Mouse (Mus musculus) heart, postnatal 10 days (tissue): ENCODE measurements around the gene Gm44502. TPM values are rescaled to one million over a fixed set of nuclear protein-coding genes. Genes with fewer than 3 reads are reported as not detected.
A peak's percentile ranks its signal among the peaks of the same experiment; 100 is the strongest.

Experiments
- DNase-seq, 2 experiments: peaks; one replicate each; pipeline ENCODE4 v3.0.0; 2021
- intact Hi-C: fragments of 180-260 bp; cut with DNase I; formaldehyde crosslinking; loops from one replicate; pipeline ENCODE4 v1.15.1; 2025
- total RNA-seq, 2 experiments: library from RNA; stranded (reverse); gene quantifications; 2 replicates each; pipeline ENCODE4 v1.2.3; 2021

Gm44502 gene
- 10 to 100 TPM; 14.6 to 15.4 TPM for total RNA-seq

DNA sequence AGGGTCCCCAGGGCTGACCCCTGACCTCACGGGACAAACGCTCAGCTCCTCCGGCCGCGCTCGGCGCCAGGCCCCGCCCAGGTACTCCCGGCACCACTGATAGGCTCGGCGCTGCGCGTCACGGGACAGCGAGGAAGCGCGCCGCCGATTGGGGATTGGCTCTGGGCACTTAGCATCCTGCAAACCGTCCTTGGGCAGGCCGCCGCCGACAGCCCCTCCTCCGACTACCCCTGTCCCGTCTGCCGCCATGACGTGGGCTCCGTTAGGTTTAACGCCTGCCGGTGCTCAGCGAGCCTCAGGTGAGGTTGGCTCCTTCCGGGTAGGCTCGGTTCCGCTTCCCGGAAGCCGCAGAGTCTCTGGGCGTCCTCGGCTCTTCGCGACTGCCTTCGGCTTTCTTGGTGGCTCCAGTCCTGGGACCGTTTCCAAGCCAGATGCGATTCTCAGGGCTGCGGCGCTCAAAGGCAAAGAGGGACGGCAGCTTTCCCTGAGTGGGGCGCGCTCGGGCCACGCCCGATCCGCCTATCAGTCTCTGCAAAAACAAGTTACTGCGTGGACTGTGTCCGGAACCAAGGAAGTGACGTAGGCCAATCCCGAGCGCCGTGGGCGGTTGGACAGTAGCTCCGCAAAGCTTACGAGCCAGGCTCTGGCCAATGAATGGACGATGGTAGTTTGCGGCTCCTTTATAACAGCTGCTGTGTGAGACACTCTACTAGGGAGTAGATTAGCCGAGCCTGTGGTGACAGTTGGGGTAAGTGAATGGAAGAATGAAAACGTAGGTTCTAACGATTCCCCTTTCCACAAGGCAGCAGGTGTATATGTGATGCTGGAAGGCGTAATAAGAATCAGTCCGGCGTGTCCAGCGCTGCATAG, at the start of gene Gm44502, which contains the start of the genes C730034F03Rik and Chkb:
TSS of gene Gm44502 (minus strand) at position 345 of the 870 bp plus-strand sequence.
TSS of gene C730034F03Rik (plus strand) at position 238 of the 870 bp plus-strand sequence.
TSS of gene Chkb (minus strand) at position 557 of the 870 bp plus-strand sequence.
- peak; percentile 95 for DNase-seq
- intact Hi-C loops = loop anchor here (2.0 to 5.0 kb wide), 2 partner anchors 38 to 51 kb away; partner anchors contain the start of gene Odf3b

DNA sequence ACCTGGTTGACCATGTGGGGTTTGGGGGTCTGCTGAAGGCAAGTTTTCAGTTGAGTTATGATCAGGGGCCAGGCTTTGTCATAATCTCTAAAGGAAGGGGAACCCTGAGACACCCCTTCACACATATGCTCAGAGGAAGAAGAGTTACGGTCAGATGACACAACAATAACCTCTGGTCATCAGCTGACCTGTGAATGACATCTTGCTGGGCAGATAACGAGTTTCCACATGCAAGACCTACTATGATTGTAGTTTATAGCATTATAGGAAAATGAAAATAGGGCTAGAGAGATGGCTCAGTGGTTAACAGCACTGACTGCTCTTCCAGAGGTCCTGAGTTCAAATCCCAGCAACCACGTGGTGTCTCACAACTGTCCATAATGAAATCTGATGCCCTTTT, 49.1 kb upstream of the Gm44502 start:
- intact Hi-C loops = no loop called here
- no peak for DNase-seq

DNA sequence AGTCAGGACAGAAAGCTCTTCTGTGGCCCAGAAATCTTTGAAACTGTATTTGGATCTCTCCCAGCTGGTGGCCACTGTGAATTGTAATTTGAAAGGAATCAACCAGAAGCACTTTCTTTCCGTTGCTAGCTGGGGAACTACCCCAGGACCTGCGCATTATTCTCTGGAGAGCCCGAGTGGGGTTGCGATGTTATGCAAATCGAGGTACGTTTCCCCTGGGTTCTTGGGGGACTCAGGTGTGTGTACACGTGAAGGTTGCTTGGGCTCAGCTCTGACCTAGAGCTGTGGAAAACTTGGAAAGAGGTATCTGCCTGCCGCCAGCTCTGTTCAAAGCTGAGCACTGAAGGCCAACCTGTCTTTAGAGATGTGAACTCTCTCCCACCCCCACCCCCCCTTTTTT, 48.3 kb upstream of the Gm44502 start:
- intact Hi-C loops = loop anchor here (1.0 kb wide), 1 partner anchor 20 kb away; no protein-coding TSS in a partner anchor
- DNase-seq = no peak

DNA sequence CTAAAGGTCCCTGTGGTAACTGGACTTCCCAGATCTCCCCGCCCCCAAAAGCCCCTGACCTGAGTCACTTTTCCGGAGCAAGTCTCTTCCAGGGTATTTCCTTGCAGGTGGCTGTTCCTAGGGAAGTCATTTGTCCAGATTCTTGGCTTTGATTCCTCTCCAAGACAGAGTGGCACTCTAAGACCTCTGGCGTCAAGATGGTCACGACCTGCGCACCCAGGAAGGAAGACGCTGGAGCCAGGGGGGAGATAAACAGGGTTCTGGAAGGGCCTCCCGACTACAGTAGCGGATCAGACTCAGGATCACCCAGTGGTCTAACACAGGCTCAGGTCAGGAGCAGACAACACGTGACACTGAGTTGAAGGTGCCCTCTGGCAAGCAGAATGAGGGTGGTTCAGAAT, 47.6 kb upstream of the Gm44502 start, which contains the start of gene Arsa:
TSS of gene Arsa (minus strand) at position 335 of the 401 bp plus-strand sequence.
- intact Hi-C loops = loop anchor here (1.0 kb wide), 1 partner anchor 21 kb away; no protein-coding TSS in a partner anchor
- peak in 1 of 2 experiments; percentile 41 for DNase-seq

DNA sequence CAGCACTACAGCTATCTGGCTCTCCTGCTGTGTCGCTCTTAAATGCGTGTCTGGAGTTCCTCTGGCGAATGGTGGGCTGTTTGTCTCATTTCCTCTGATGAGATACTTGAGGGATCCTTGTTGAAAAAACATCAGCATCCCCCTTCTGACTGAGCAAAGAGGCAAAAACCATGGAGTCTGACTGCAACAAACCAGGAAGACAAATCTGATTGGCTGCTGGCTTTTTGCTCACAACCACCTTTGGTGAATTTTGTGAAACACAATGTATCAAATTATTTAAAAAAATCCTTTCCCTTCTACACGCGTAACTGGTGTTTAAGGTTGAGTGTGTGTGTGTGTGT, 46.9 kb upstream of the Gm44502 start:
- intact Hi-C loops = no loop called here
- DNase-seq = no peak

DNA sequence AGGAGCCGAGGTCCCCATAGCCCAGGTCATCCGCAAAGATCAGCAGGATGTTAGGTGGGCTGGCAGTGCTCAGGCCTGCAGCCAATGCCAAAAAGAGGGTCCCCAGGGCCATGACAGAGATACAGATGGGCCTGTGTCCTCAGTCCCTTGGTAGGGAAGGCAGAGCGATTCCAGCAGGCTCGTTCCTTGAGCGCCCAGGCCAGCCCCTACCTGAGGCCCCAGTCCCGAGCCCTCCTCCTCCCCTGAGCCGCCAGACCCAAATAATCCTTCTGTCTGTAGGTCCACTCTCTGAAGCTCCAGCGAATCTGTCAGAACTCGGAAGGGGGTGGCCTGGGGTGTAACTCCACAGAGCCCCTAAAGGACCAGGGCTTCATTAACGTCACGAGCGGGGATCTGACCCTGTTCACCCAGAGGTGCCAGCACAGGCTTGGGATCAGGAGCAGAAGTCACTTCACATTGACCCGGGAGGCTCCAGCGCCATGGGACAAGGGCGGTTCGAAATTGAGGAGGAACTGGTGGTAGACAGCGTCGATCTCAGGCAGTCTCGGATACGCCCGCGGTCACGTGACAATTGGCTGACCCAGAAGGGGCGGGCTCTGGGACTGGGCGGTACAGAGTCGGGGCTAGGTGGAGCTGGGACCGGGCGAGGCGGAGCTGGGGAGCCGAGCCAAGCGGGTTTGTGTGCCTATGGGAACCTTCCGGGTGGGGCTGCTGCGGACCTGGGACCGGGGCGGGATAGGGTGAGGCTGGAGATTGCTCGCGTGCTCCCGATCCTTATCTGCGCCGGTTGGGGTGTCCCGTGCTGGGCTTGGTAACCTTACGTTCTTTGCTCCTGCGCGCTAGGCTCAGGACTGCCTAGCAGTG, 46.3 kb upstream of the Gm44502 start:
- DNase-seq = peak; percentile 95 to 96
- intact Hi-C loops = no loop called here

DNA sequence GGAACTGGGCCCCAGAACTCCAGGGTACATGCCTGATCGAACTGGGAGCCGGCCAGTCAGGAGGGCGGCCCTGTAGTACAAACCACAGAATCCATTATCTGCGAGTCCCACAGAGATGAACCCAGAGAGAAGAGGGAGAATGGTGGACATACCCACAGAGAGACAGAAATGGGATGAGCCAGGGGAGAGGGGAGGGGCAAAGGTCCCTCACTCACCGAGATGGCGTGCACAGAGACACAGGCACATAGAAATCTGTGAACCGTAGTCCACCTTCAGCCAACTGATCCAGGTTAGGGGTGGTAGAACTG, 45.8 kb upstream of the Gm44502 start:
- peak in 1 of 2 experiments; percentile 11 for DNase-seq
- intact Hi-C loops = no loop called here

DNA sequence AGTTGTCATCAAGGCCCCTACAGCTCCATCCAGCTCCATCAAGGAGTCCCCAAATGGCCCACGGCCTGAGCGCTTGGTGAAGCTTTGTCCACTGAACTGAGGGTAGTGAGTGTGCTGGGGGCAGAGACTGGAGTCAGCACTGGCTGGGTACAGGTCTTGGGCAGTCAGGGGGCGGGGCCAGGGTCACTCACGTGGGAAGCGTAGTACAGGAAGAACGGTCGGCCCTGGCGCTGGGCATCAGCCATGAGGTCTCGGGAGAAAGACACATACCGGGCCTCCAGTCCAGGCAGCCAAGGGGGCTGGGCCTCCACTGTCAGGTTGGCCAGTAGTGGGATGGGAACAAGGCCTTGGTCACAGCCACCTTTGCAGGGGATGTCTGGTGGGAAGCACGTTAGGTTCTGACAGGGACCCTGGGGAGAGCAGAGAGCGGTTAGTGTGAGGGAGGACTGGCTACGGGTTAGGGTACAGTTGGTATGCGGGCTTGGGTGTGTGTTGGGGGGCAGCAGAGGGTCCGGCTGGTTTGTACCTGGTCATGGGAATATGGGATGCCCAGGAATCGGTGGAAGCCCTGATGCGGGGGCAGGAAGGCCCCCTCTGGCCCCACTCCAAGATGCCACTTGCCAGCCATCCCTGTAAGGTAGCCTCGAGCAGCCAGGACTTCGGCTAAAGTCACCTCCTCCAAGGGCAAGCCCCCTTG, 45.2 kb upstream of the Gm44502 start:
- intact Hi-C loops = no loop called here
- peak in 1 of 2 experiments; percentile 9 for DNase-seq

DNA sequence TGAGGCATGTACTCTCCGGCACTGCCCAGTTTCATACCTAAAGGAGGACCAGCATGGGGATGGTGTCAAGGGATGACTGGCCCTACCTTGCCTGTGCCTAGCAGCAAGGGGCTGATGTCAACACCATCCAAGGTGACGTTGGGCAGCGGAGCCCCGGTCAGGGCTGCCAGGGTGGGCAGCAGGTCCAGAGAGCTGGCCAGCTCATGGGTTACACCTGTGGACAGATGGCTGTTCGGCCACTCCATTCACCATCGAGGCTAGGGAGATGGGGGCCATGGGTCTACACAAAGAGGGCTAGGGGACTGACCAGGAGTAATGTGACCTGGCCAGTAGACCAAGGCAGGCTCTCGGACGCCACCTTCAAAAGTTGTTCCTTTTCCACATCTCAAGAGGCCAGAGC, 44.4 kb upstream of the Gm44502 start:
- intact Hi-C loops = no loop called here
- no peak for DNase-seq

DNA sequence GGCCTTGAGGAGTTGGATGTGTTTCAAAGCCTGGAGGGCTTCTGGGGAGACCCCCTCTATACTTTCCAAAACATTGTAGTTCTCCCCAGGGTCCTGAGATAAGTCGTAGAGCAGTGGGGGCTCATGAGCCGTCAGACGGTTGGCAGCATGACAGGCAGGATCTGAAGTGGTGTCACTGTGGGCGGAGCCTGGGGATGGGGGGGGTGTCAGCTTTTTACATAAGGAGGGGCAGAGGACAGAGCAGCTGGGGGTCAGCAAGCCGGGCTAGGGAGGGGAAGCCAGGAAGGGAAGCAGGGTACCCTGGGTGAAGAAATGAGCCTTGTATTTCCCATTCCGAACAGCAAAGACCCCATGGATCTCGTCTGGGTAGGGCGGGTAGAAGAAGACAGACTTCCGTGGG, 43.9 kb upstream of the Gm44502 start:
- no peak for DNase-seq
- intact Hi-C loops = no loop called here

DNA sequence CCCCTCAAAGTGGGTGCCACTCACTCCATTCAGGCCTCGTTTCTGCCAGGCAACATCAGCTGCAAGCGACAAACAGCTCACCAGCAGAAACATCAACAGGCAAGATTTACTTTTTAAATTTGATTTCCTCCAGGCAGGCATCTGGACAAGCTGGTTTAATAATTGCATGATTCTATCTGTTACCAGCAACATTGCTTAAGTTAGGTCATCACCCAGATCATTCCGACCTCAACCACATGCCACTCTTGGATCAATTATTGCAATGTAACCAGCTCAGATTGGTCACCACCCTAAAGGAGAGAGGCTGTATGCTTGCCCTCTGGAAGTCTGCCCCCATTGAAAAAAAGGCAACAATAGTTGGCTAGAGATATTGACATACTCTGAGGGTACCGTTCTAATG, 42.0 kb upstream of the Gm44502 start:
- intact Hi-C loops = no loop called here
- no peak for DNase-seq

DNA sequence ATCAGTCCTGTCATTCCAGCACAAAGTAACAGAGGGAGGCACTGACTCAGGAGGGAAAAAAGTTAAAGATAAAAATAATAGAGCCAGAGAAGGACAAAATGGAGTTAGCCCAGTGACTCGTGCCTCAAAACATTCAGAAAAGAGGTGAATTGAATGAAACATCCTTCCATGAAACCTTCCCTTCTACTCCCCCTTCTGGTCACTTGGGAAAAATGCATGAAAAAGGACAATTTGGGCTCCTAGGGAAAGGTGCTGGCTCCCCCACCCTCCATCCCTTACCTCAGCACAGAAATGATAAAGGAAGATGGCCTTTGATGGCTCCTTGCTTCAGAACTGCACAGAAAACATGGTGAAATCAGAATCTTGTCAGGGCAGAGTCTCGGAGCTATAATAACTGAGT, 39.1 kb upstream of the Gm44502 start:
- intact Hi-C loops = loop anchor here (5.0 kb wide), 2 partner anchors 36 to 96 kb away; partner anchors contain the start of gene Sco2
- DNase-seq = peak in 1 of 2 experiments; percentile 27

DNA sequence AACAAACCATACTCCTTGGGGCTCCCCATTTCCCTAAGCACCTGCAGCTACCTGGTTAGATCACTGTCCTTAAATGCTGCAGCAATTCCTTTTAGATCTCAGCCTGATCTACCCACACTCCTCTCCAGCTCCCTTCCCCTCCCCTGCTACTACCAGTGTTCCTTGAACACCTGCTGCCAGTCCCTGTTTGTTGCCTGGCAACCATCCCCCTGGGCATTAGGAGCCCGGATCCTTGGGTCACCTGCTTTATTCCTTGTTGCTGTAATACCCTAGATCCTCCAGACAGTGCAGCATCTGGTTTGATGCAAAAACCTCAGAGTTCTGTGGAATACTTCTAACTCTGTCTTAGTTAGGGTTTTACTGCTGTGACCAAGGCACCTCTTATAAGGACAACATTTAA, 35.6 kb upstream of the Gm44502 start:
- intact Hi-C loops = loop anchor here (5.0 kb wide), 2 partner anchors 33 to 93 kb away; partner anchors contain the start of gene Sco2

DNA sequence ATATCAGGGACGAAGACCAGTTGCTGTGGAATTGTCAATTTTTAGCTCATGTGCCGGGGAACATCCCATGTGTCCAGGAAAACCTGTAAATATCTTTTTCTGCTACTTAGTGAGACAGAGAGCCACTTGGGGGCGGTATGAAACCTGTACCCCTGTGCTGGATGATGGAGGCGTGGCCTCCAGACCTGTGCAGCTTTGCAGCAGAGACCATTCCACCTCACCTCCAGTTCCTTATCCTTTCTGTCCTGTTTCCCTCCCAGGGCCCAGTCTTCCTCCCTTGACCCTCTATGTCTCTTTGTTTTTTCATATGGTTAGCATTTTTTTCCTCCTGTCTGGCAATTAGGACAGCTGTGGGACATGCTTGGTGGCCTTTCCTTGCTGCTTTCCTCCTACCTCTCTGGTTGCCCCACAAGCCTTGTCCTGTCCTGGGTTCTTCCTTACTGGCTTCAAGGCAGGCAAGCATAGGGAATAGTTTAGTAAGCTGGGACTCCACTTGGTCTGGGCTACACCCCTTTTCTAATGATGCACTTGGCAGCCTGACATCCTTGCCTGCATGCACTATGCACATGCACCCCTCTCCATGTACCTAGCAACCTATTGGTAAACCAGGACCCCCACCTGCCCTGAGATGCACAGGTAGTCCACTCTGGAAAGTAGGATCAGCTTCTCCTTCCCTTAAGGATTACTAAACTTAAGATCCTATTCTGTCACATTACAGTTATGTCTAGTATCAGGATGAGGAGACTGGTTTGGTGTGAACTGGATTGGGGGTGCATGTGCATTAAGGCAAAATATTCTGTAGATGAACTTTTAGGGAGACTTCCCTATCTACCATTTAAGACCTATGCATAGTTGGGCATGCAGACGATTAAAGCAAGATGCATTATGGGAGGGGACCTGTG, 34.1 kb upstream of the Gm44502 start:
- no peak for DNase-seq
- intact Hi-C loops = loop anchor here (1.0 kb wide), 1 partner anchor 67 kb away; no protein-coding TSS in a partner anchor

More for the DNA sequence above, 35.6 kb upstream of the Gm44502 start:
- no peak for DNase-seq

DNA sequence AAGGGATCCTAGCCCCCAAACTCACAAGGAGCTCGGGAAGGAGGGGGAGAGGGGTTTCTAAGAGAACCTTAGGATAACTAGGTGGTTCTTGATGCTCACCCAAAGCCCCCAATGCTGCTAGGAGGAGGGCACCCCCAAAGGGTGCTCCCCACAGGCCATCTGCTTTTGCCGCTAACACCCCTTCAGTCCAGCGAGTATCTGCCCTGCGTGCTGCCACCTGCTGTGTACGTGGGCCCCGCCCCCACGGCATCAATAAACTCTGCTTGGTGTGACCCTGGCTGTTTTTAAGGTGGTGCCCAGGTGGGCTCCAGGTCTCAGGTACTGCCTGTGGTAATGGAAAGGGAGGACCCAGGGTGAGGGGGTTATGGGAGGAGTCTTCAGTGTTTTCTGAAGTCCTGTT, 32.7 kb upstream of the Gm44502 start:
- no peak for DNase-seq
- intact Hi-C loops = no loop called here

DNA sequence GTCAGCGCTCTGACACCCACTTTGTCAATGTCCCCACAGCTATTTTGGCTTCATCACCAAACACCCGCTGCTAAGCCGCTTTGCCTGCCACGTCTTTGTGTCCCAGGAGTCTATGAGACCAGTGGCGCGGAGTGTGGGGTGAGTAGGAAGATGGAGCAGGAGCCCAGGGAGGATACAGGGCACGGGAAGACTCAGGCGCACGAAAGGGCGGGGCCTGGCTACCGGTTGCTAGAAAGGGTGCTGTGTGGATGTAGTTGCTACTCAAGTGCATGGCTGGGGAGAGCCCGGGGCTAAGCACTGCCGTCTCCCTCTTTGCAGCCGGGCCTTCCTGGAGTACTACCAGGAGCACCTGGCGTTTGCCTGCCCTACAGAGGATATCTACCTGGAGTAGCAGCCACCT, 31.8 kb upstream of the Gm44502 start:
- intact Hi-C loops = no loop called here

DNA sequence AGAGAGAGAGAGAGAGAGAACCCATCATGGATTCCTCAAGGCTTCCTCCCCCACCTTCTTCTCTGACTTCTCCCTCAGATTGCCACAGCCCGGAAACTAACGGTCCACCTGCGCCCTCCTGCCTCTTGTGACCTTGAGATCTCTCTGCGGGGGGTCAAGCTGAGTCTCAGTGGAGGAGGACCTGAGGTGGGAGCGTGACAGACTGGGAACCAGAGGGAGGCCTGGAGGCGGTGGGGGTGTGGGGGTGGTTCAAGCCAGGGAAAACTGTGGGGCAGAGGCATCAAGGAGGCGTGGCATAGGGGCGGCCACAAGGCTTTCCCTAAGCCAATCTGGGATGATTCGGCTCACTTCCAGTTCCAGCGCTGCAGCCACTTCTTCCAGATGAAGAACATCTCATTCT, 30.8 kb upstream of the Gm44502 start:
- intact Hi-C loops = no loop called here
- no peak for DNase-seq

More for the DNA sequence above, 31.8 kb upstream of the Gm44502 start:
- no peak for DNase-seq

DNA sequence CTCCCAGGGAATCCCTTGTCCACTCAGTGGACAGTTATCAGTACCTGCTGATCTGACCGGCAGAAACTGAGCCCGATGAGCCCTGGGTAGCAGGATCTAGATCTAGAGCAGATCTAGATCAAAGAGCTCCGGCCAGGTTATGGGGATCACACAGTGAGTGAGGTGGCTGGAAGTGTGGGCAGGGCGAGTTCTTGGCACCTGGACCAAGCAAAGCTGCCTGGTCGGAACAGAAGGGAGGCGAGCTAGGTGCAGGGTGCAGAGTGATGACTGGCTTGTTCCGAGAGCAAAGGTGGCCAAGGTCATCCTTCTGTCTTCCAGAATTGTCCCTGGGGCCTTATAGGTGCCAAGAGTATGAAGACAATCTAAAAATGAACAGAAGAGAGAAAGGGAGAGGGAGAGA, 30.3 kb upstream of the Gm44502 start:
- intact Hi-C loops = no loop called here
- DNase-seq = no peak

DNA sequence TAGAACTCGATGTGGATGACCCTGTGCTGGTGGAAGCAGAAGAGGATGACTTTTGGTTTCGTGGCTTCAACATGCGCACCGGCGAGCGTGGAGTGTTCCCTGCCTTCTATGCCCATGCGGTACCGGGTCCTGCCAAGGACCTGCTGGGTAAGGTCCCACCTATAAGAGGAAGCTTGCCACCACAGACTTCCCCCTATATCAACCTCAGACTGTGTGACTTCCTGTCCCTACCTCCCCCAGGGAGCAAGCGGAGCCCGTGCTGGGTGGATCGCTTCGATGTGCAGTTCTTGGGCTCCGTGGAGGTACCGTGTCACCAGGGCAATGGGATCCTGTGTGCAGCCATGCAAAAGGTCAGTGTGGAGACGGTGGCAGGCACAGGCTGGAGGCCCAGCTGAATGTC, 29.4 kb upstream of the Gm44502 start:
- DNase-seq = no peak
- intact Hi-C loops = no loop called here
